Mouse (Mus musculus) right cerebral cortex, postnatal 14 days (tissue): ENCODE data around the gene Tmem131l.
"Not testable (repeated sequence)": the region's sequence is repeated elsewhere in the genome, so short reads cannot be mapped to it uniquely, and the experiment has no call there.

ENCODE experiments used
- DNase-seq: peaks from one replicate; pipeline ENCODE4 v3.0.0; 2022

Tmem131l gene

GRCm38 (mm10) chr3:83902943-83903342 is 137.0 kb downstream of the Tmem131l start:
- no peak for DNase-seq

DNA sequence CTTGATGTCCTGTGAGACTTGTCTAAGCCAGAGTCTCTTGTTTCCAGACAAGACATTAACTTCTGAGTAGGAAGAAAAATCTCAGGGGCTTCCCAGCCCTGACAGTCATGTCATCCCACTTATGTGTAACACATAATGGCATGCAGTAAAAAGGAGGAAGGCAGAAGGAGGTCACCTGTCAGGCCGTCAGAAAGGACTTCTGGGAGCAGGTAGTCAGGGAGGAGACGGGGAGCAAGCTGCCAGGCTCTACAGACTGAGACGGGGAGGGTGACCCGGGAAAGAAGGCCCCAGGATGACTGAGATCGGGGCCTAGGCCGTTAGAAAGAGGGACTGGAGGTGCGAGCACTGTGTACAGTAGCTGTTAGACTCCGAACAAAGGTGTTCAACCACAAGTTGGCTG is 137.5 kb downstream of the Tmem131l start:
- no peak for DNase-seq

DNA sequence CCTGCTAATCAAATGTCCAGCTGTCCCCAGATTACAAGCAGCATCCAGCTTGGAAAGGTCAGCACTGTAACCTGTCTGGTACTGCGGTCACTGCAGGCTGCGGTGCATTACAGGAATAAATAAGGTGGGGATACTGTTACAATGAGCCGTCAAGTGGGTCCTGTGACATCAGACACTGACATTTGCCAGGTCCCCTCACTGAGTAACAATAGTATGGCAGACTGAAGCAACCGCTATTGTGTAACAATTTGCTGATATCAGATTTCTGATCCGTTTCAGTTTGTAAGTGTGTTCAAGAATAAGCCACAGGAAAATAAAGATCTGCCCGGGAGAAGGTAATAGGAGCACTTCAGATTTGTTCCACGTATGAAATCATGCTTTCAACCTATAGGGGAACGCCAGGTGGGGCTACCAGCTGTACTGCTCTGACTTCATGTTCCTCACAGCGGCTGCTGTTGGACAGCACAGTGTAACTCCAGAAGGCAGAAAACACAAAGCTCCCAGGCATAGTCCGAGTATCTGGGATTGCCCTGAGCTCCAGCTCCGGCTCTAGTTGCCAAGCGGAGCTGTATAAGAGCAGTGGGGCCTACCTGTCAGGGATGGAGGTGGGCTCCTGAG is 139.1 kb downstream of the Tmem131l start:
- DNase-seq: no peak

GRCm38 (mm10) chr3:83899556-83899955 is 140.4 kb downstream of the Tmem131l start:
- peak; percentile 46 for DNase-seq

GRCm38 (mm10) chr3:83898246-83898645 is 141.7 kb downstream of the Tmem131l start:
- DNase-seq: no peak

DNA sequence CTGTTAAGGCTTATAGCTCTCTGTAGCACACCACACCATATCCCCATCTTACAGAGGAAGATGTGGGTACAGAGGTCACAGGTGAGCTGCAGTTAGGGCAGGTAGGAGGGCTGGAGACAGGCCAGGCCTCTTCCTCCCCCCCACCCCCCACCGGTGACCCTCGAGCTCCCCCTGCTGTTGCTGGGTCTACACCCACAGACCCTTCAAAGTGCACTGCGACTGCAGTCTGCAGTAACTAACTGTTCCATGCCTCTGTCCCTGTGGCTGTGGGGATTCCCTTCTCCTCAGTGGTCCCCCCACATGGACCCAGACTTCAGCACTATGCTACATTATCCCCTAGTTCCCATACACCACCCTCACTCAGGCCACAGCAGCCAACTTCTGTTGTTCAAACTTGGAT is 144.2 kb downstream of the Tmem131l start:
- no peak for DNase-seq

GRCm38 (mm10) chr3:83895111-83895510 is 144.9 kb downstream of the Tmem131l start:
- no peak for DNase-seq

- no peak for DNase-seq
Measured at GRCm38 (mm10) chr3:83885163-83885562, 154.8 kb downstream of the Tmem131l start.

DNA sequence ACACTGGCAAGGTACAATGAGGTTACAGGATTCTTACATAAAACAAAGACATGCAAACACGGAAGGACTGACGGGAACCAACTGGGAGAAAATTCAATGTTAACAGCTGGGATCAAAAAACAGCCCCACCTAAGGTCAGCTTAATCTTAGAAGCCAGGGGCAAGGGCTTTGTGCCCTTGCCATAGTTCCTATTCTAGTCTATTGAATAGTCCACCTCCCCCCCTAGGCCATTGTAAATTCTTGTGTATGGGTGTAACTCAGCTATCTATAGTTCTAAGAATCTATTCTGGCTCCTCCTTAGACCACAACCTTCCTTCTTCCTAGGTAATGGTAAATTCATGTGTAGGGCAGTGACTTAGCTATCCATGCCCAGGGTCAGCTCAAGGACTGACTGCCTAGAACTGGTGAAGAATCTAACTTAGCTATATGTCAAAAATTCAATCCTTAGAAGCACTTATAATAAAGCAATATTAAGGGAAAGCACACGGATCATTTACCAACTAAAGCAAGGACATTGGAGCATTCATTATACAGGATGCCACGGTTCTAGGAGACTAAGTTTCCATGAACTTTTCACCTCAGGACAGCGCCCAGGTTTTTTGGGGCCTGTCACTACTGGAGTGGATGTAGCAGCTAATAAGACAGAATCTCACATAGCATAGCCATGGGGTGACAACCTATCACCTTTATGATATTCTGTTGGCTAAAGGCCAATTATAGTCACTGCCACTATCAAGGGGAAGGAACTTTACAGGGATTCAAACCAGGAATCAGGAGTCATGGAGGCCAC is 160.5 kb downstream of the Tmem131l start:
- not testable (repeated sequence) for DNase-seq

- no peak for DNase-seq
Measured at GRCm38 (mm10) chr3:83878801-83879200, 161.2 kb downstream of the Tmem131l start.

GRCm38 (mm10) chr3:83876299-83876698 is 163.7 kb downstream of the Tmem131l start:
- DNase-seq: no peak

- DNase-seq: not testable (repeated sequence)
Measured at GRCm38 (mm10) chr3:83875078-83875477, 164.9 kb downstream of the Tmem131l start.

GRCm38 (mm10) chr3:83872853-83873252 is 167.1 kb downstream of the Tmem131l start:
- DNase-seq: not testable (repeated sequence)

GRCm38 (mm10) chr3:83871962-83872361 is 168.0 kb downstream of the Tmem131l start:
- DNase-seq: not testable (repeated sequence)

DNA sequence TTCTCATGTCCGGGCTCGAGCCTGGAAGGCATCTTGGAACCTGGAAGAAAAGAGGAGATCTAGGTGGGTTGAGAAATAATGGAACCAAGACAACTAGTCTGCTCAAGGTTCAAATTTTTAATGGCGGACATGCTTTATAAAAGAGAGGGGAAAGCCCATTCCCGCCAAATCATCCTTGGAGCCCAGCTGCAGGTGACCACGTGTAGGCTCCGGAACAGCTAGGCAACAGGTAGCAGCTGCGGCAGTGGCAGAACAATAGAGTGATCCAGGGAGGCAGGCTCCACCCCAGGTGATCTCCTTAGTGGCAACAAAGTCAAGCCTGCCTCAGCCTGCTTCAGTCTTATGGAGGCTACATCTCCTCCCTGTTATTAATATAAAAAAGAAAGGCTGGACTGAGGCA is 168.4 kb downstream of the Tmem131l start:
- DNase-seq: not testable (repeated sequence)

DNA sequence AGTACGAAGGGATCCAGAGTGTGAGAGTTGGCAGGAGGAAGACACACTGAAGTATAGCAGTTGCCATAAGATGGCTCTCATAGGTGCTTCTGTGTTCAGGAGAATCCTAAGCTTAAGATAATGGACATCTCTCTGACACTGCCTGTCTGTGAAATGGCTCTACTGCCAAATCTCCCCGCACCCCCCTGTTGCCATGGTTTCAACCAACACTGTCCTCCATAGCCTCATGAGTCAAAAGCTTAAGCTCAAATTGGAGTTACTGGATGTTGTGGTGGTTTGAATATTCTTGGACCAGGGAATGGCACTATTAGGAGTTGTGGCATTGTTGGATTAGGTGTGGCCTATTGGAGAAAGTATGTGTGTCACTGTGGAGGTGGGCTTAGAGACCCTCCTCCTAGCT is 170.2 kb downstream of the Tmem131l start:
- no peak for DNase-seq

- not testable (repeated sequence) for DNase-seq
Measured at GRCm38 (mm10) chr3:83867026-83867425, 172.9 kb downstream of the Tmem131l start.

DNA sequence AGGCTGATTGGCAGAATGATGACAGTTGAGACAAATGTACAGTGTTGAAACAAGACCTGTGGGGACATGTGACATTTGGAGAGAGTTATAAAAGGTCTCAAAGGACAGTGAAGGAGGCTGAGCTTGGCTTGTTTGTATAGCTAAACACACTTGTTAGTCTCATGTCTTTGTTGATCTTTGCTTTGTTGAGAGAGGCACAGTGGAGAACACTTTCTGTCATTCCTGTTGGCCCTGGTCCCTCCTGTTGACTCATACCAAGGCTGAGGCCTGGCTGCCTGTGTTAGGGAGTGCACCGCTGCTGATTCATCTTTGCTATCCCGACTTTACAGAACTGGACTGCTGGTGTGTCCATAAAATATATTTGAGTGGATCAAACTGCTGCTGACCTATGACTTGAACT is 174.8 kb downstream of the Tmem131l start:
- DNase-seq: no peak

DNA sequence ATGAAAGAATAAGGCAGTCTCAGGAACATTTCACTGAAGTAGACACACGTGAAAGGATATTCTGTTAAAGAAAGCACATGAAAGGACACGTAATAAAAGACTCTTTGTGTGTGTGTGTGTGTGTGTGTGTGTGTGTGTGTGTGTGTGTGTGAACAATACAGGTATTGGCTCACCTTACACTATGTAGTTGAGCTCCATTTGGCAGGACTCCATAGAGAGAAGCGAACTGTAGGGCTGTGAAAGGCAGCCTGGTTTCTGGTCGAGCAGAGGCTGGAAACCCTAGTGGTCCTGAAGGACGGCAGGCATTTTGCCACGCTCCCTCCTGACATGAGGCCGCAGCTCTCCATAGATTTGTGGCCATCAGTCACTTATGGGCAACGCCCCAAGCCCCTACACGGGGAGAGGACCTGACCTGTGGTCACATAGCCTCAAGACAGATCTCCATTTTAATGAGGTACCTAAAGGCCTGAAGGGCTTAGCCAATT is 175.9 kb downstream of the Tmem131l start:
- DNase-seq: no peak

- peak; percentile 32 for DNase-seq
Measured at GRCm38 (mm10) chr3:83862956-83863355, 177.0 kb downstream of the Tmem131l start.

DNA sequence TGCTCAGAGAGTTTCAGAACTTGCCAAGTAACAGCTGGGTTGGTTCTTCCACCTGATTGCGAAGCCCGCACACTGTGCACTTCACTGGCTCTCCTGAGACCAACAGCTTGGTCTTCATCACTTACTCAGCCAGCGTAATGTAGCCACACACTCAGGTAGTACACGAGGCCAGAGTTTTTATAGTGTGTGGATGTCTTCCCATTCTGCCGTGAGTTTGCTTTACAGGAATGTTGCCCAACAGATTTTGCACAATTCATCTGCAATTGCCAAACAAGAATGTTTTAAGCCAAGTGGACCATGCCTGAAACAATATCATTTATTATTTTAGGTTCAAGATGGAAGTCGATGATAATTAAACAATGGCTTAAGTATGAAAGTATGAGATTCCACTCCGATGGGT is 180.4 kb downstream of the Tmem131l start:
- no peak for DNase-seq

- no peak for DNase-seq
Measured at GRCm38 (mm10) chr3:83859071-83859470, 180.9 kb downstream of the Tmem131l start.

DNA sequence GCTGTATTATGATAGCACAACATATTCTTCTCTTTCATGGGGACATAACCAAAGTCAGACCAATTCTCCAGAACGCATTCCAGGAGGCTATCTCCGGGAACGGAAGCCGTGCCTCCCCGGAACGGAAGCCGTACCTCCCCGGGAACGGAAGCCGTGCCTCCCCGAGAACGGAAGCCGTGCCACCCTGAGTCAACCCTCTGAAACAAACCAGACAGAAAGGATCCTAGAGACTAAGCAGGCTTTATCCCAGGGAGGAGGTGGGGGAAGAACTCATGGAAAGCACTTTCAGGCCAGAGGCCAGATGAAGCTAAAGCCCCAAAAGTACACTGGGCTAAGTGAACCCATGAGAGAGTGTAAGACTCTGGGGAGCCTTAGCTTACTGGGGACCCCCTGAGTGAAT is 182.4 kb downstream of the Tmem131l start:
- no peak for DNase-seq

- DNase-seq: no peak
Measured at GRCm38 (mm10) chr3:83855643-83856042, 184.3 kb downstream of the Tmem131l start.
